Mouse (Mus musculus): Measurements from ENCODE around the gene Trp53rka. TPM values are rescaled to one million over a fixed set of nuclear protein-coding genes. Genes with fewer than 3 reads are reported as not detected.
A peak's percentile ranks its signal among the peaks of the same experiment; 100 is the strongest.

The Trp53rka gene
- total and polyA plus RNA-seq, 2 experiments from 2014 or later, result 35.0 to 39.7 TPM

- Histone ChIP-seq H3K4me3 (ENCODE audit: low read length) (no peak overlapping the region), H3K9me3 (ENCODE audit: low read length) (no peaks in the 10 kb centered on the region), H3K27ac (peak overlapping the region; percentile 26; the same call in 1 of the 2 replicates), H3K9ac (replicated peaks; ENCODE audit: low read length) (no peak overlapping the region; the same call in 1 of the 2 replicates), H3K4me1 (ENCODE audit: insufficient read depth, low read length) (peaks cover 5% of the 10 kb centered on the region; the same call in 1 of the 2 replicates), H3K27me3 (ENCODE audit: insufficient read depth, low read length) (no peaks in the 10 kb centered on the region), H3K4me2 (ENCODE audit: low read depth, low read length) (no peak overlapping the region), H3K36me3 (ENCODE audit: insufficient read depth, low read length) (peaks cover 19% of the 10 kb centered on the region; the same call in 1 of the 2 replicates)
- WGBS, result 14% methylated on average over 8 of the region's 8 CpGs
- DNase-seq (ENCODE audit: low spot score) (peak; percentile 80), ATAC-seq (peak; percentile 76)
- peak; percentile 99 for TF ChIP-seq CTCF (IDR thresholded peaks at IDR 0.05; ENCODE audit: low read depth)
Observed at GRCm38 (mm10) chr2:165486881-165487535, 6.1 kb downstream of the Trp53rka start.

GRCm38 (mm10) chr2:165486401-165486800, 6.7 kb downstream of the Trp53rka start:
- WGBS, result 62% methylated on average over 5 of the region's 5 CpGs
- H3K27ac ChIP-seq, result 0 out of 2 replicates have a peak overlapping the region, but pooled peaks have one; percentile 26
- no peaks in the 10 kb centered on the region for H3K9me3 ChIP-seq (ENCODE audit: low read length)
- no peaks in the 10 kb centered on the region for H3K27me3 ChIP-seq (ENCODE audit: insufficient read depth, low read length)
- ATAC-seq (no peak), DNase-seq (ENCODE audit: low spot score) (peak; percentile 25)
- no peak for TF ChIP-seq CTCF (IDR thresholded peaks at IDR 0.05; ENCODE audit: low read depth)
- no peak overlapping the region for H3K4me3 ChIP-seq (ENCODE audit: low read length)
- no peak overlapping the region for H3K4me2 ChIP-seq (ENCODE audit: low read depth, low read length)
- H3K9ac ChIP-seq (replicated peaks; ENCODE audit: low read length), result peak overlapping the region; percentile 24; the same call in 1 of the 2 replicates
- peaks cover 5% of the 10 kb centered on the region; the same call in 1 of the 2 replicates for H3K4me1 ChIP-seq (ENCODE audit: insufficient read depth, low read length)
- H3K36me3 ChIP-seq (ENCODE audit: insufficient read depth, low read length), result peaks cover 19% of the 10 kb centered on the region; the same call in 1 of the 2 replicates

- H3K9ac ChIP-seq (replicated peaks; ENCODE audit: low read length), result no peak overlapping the region
- WGBS, result 69% methylated on average over 3 of the region's 3 CpGs
- no peak overlapping the region for H3K27ac ChIP-seq
- no peak overlapping the region for H3K4me2 ChIP-seq (ENCODE audit: low read depth, low read length)
- H3K27me3 ChIP-seq (ENCODE audit: insufficient read depth, low read length), result no peaks in the 10 kb centered on the region
- no peak for DNase-seq (ENCODE audit: low spot score)
- TF ChIP-seq CTCF (IDR thresholded peaks at IDR 0.05; ENCODE audit: low read depth), result no peak
- no peak for ATAC-seq
- H3K4me3 ChIP-seq (ENCODE audit: low read length), result no peak overlapping the region
- H3K9me3 ChIP-seq (ENCODE audit: low read length), result no peaks in the 10 kb centered on the region
- peaks cover 19% of the 10 kb centered on the region; the same call in 1 of the 2 replicates for H3K36me3 ChIP-seq (ENCODE audit: insufficient read depth, low read length)
- peaks cover 5% of the 10 kb centered on the region; the same call in 1 of the 2 replicates for H3K4me1 ChIP-seq (ENCODE audit: insufficient read depth, low read length)
Observed at GRCm38 (mm10) chr2:165485826-165486225, 7.3 kb downstream of the Trp53rka start.

- Histone ChIP-seq H3K27me3 (ENCODE audit: insufficient read depth, low read length) (no peaks in the 10 kb centered on the region), H3K36me3 (ENCODE audit: insufficient read depth, low read length) (peaks cover 10% of the 10 kb centered on the region; the same call in 1 of the 2 replicates), H3K9me3 (ENCODE audit: low read length) (no peaks in the 10 kb centered on the region), H3K27ac (no peak overlapping the region), H3K9ac (replicated peaks; ENCODE audit: low read length) (no peak overlapping the region), H3K4me3 (ENCODE audit: low read length) (no peak overlapping the region), H3K4me2 (ENCODE audit: low read depth, low read length) (no peak overlapping the region), H3K4me1 (ENCODE audit: insufficient read depth, low read length) (peaks cover 5% of the 10 kb centered on the region; the same call in 1 of the 2 replicates)
- DNase-seq (ENCODE audit: low spot score) (no peak), ATAC-seq (no peak)
- no peak for TF ChIP-seq CTCF (IDR thresholded peaks at IDR 0.05; ENCODE audit: low read depth)
- 50% methylated on average over 6 of the region's 6 CpGs for WGBS
Observed at GRCm38 (mm10) chr2:165484152-165484551, 9.0 kb downstream of the Trp53rka start.

- ATAC-seq, result no peak
- no peak overlapping the region for H3K4me2 ChIP-seq (ENCODE audit: low read depth, low read length)
- no peak for TF ChIP-seq CTCF (IDR thresholded peaks at IDR 0.05; ENCODE audit: low read depth)
- no peak overlapping the region for H3K27ac ChIP-seq
- WGBS, result 66% methylated on average over 8 of the region's 8 CpGs
- no peaks in the 10 kb centered on the region for H3K36me3 ChIP-seq (ENCODE audit: insufficient read depth, low read length)
- peaks cover 4% of the 10 kb centered on the region; the same call in 1 of the 2 replicates for H3K4me1 ChIP-seq (ENCODE audit: insufficient read depth, low read length)
- no peak for DNase-seq (ENCODE audit: low spot score)
- no peak overlapping the region for H3K9ac ChIP-seq (replicated peaks; ENCODE audit: low read length)
- H3K4me3 ChIP-seq (ENCODE audit: low read length), result no peak overlapping the region
- no peaks in the 10 kb centered on the region for H3K9me3 ChIP-seq (ENCODE audit: low read length)
- H3K27me3 ChIP-seq (ENCODE audit: insufficient read depth, low read length), result no peaks in the 10 kb centered on the region
Observed at GRCm38 (mm10) chr2:165482003-165482402, 11.1 kb downstream of the Trp53rka start.

- no peak overlapping the region for H3K4me3 ChIP-seq (ENCODE audit: low read length)
- no peak overlapping the region for H3K27ac ChIP-seq
- H3K9me3 ChIP-seq (ENCODE audit: low read length), result no peaks in the 10 kb centered on the region
- 51% methylated on average over 5 of the region's 5 CpGs for WGBS
- no peak for DNase-seq (ENCODE audit: low spot score)
- TF ChIP-seq CTCF (IDR thresholded peaks at IDR 0.05; ENCODE audit: low read depth), result no peak
- H3K4me1 ChIP-seq (ENCODE audit: insufficient read depth, low read length), result no peaks in the 10 kb centered on the region
- no peaks in the 10 kb centered on the region; the same call in 1 of the 2 replicates for H3K27me3 ChIP-seq (ENCODE audit: insufficient read depth, low read length)
- H3K4me2 ChIP-seq (ENCODE audit: low read depth, low read length), result no peak overlapping the region
- no peak for ATAC-seq
- H3K36me3 ChIP-seq (ENCODE audit: insufficient read depth, low read length), result no peaks in the 10 kb centered on the region
- no peak overlapping the region for H3K9ac ChIP-seq (replicated peaks; ENCODE audit: low read length)
Observed at GRCm38 (mm10) chr2:165475850-165476249, 17.3 kb downstream of the Trp53rka start.

GRCm38 (mm10) chr2:165475412-165475811, 17.7 kb downstream of the Trp53rka start:
- Histone ChIP-seq H3K27me3 (ENCODE audit: insufficient read depth, low read length) (no peaks in the 10 kb centered on the region; the same call in 1 of the 2 replicates), H3K9ac (replicated peaks; ENCODE audit: low read length) (no peak overlapping the region), H3K4me3 (ENCODE audit: low read length) (no peak overlapping the region), H3K4me2 (ENCODE audit: low read depth, low read length) (no peak overlapping the region), H3K4me1 (ENCODE audit: insufficient read depth, low read length) (no peaks in the 10 kb centered on the region), H3K9me3 (ENCODE audit: low read length) (no peaks in the 10 kb centered on the region), H3K36me3 (ENCODE audit: insufficient read depth, low read length) (no peaks in the 10 kb centered on the region), H3K27ac (no peak overlapping the region)
- DNase-seq (ENCODE audit: low spot score), result no peak
- WGBS, result 67% methylated on average over 7 of the region's 7 CpGs
- TF ChIP-seq CTCF (IDR thresholded peaks at IDR 0.05; ENCODE audit: low read depth), result no peak
- ATAC-seq, result no peak

Measured in hindbrain, postnatal 0 days (tissue).